Mouse (Mus musculus): ENCODE measurements around the gene Creld2.

Creld2 gene

GRCm38 (mm10) chr15:88866934-88867356 is 47.5 kb downstream of the Creld2 start:
- no peak for DNase-seq (ENCODE audit: low read depth, low spot score)

GRCm38 (mm10) chr15:88867368-88868023 is 48.0 kb downstream of the Creld2 start:
- DNase-seq (ENCODE audit: low read depth, low spot score): no peak

GRCm38 (mm10) chr15:88868024-88868742 is 48.7 kb downstream of the Creld2 start:
- DNase-seq (ENCODE audit: low read depth, low spot score): no peak

- DNase-seq (ENCODE audit: low read depth, low spot score): no peak
Measured at GRCm38 (mm10) chr15:88870418-88871185, 51.2 kb downstream of the Creld2 start.

- no peak for DNase-seq (ENCODE audit: low read depth, low spot score)
Measured at GRCm38 (mm10) chr15:88874061-88874460, 54.6 kb downstream of the Creld2 start.

GRCm38 (mm10) chr15:88874477-88874876 is 55.0 kb downstream of the Creld2 start:
- DNase-seq (ENCODE audit: low read depth, low spot score): no peak

- no peak for DNase-seq (ENCODE audit: low read depth, low spot score)
Measured at GRCm38 (mm10) chr15:88875625-88876081, 56.2 kb downstream of the Creld2 start.

Measured in skeletal muscle tissue, adult 2 months (tissue).